ENCODE assay signal across 8 mouse cellular contexts in the genomic region with DNA sequence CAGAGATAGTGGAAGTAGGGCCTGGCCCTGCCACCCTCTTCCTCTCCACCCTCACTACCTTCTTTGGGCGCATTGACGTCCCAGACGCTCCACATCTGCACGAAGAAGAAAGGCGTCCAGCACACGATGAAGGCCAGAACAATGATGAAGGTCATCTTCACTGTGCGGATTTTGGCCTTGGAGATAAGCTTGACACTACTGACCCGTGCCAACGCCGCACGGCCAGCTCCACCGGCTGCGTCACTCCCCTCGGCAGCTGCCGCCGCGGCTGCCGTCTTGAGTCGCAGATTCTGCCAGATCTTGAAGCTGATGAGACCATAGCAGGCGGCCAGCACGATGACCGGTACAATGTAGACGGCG. TPM values are rescaled to one million over a fixed set of nuclear protein-coding genes. Genes with fewer than 3 reads are reported as not detected.
DNase-seq lines count a peak whose midpoint lies in the region; ATAC-seq and TF ChIP-seq lines count a peak whose summit lies in the region.

No protein-coding gene starts in this region.

- 30% methylated on average over 24 of the region's 24 CpGs for WGBS in lung, embryonic 14.5 days
- 32% methylated on average over 24 of the region's 24 CpGs for WGBS in embryonic facial prominence, embryonic 13.5 days
- 28% methylated on average over 24 of the region's 24 CpGs for WGBS in intestine, postnatal 0 days
- 35% methylated on average over 24 of the region's 24 CpGs for WGBS in olfactory bulb, adult 2 months

- peak overlapping the region; percentile 70 for H3K4me2 ChIP-seq in lung, embryonic 14.5 days
- H3K4me2 ChIP-seq in embryonic facial prominence, embryonic 13.5 days = peak overlapping the region; percentile 82
- H3K4me2 ChIP-seq in intestine, postnatal 0 days (replicated peaks; ENCODE audit: low read depth) = peak overlapping the region; percentile 82

- peak overlapping the region; percentile 31 for H3K4me3 ChIP-seq in lung, embryonic 14.5 days (ENCODE audit: low read depth, low read length)
- H3K4me3 ChIP-seq in embryonic facial prominence, embryonic 13.5 days = peak overlapping the region; percentile 48
- peak overlapping the region; percentile 35 for H3K4me3 ChIP-seq in intestine, postnatal 0 days (ENCODE audit: low read depth, low read length)
- peak overlapping the region; percentile 38 for H3K4me3 ChIP-seq in olfactory bulb, adult 2 months (ENCODE audit: insufficient read depth, low read depth, low read length)

- H3K36me3 ChIP-seq in lung, embryonic 14.5 days (ENCODE audit: insufficient read depth) = no peaks in the 10 kb centered on the region
- no peaks in the 10 kb centered on the region for H3K36me3 ChIP-seq in embryonic facial prominence, embryonic 13.5 days
- no peaks in the 10 kb centered on the region for H3K36me3 ChIP-seq in intestine, postnatal 0 days (ENCODE audit: control insufficient read depth, insufficient read depth)

- H3K4me1 ChIP-seq in lung, embryonic 14.5 days (ENCODE audit: insufficient read depth) = no peaks in the 10 kb centered on the region
- H3K4me1 ChIP-seq in embryonic facial prominence, embryonic 13.5 days = peaks cover 24% of the 10 kb centered on the region
- 0 out of 2 replicates have a peak, but pooled peaks cover 3% of the 10 kb centered on the region for H3K4me1 ChIP-seq in intestine, postnatal 0 days (replicated peaks; ENCODE audit: control insufficient read depth, insufficient read depth, low read length)
- peaks cover 20% of the 10 kb centered on the region for H3K4me1 ChIP-seq in olfactory bulb, adult 2 months (ENCODE audit: control insufficient read depth, insufficient read depth, low read length)

- TF ChIP-seq CTCF in lung, embryonic 14.5 days (IDR thresholded peaks at IDR 0.05; ENCODE audit: low read depth) = no peak
- no peak for TF ChIP-seq CTCF in intestine, postnatal 0 days (IDR thresholded peaks at IDR 0.05; ENCODE audit: low read depth)
- no peak for TF ChIP-seq CTCF in olfactory bulb, adult 2 months (IDR thresholded peaks at IDR 0.05; ENCODE audit: insufficient read depth, low read depth, low read length)

- no peak for TF ChIP-seq POLR2A in olfactory bulb, adult 2 months (IDR thresholded peaks at IDR 0.05; ENCODE audit: insufficient read depth, low read depth, low read length)

- no peak overlapping the region for H3K9ac ChIP-seq in lung, embryonic 14.5 days
- 0 out of 2 replicates have a peak overlapping the region, but pooled peaks have one; percentile 46 for H3K9ac ChIP-seq in embryonic facial prominence, embryonic 13.5 days
- H3K9ac ChIP-seq in intestine, postnatal 0 days (ENCODE audit: low read depth, low read length) = no peak overlapping the region

- ATAC-seq in lung, embryonic 14.5 days (ENCODE audit: insufficient read depth) = no peak
- ATAC-seq in embryonic facial prominence, embryonic 13.5 days (ENCODE audit: insufficient number of reproducible peaks, insufficient read depth, low FRiP score, low TSS enrichment, low read depth) = no peak
- no peak for ATAC-seq in intestine, postnatal 0 days
- no peak for ATAC-seq in activated CD4-positive, CD25-positive, alpha-beta regulatory T cell, adult 4 months
- no peak for ATAC-seq in frontal cortex, adult (ENCODE audit: low TSS enrichment)

- peaks cover 40% of the 10 kb centered on the region for H3K27me3 ChIP-seq in lung, embryonic 14.5 days (ENCODE audit: insufficient read depth, low read length)
- H3K27me3 ChIP-seq in embryonic facial prominence, embryonic 13.5 days = peaks cover 69% of the 10 kb centered on the region
- peaks cover 36% of the 10 kb centered on the region for H3K27me3 ChIP-seq in intestine, postnatal 0 days (replicated peaks; ENCODE audit: control insufficient read depth, insufficient read depth, low read length)

- no peak for DNase-seq in lung, embryonic 14.5 days
- DNase-seq in lung, postnatal 10 days = no peak
- no peak for DNase-seq in ovary, postnatal 10 days (ENCODE audit: low spot score)

- H3K27ac ChIP-seq in lung, embryonic 14.5 days (ENCODE audit: low read depth) = no peak overlapping the region
- H3K27ac ChIP-seq in embryonic facial prominence, embryonic 13.5 days = no peak overlapping the region
- no peak overlapping the region for H3K27ac ChIP-seq in intestine, postnatal 0 days (ENCODE audit: low read depth, low read length)
- no peak overlapping the region for H3K27ac ChIP-seq in olfactory bulb, adult 2 months (ENCODE audit: insufficient read depth, low read depth, low read length)

- H3K9me3 ChIP-seq in lung, embryonic 14.5 days (ENCODE audit: low read depth, low read length) = no peaks in the 10 kb centered on the region
- no peaks in the 10 kb centered on the region for H3K9me3 ChIP-seq in embryonic facial prominence, embryonic 13.5 days
- H3K9me3 ChIP-seq in intestine, postnatal 0 days (ENCODE audit: control insufficient read depth) = no peaks in the 10 kb centered on the region

RNA-seq across cellular contexts. Expression of a gene that starts 0.9 kb away (rescaled TPM):
- 0.14 and 0.22 TPM in 2 replicates for polyA plus RNA-seq in lung, embryonic 14.5 days (2014; fragmentation: Nextera tagmentation; extraction: Ambion mirVana)
- polyA plus RNA-seq in embryonic facial prominence, embryonic 13.5 days (2015; fragmentation: Nextera tagmentation; extraction: Ambion mirVana) = 0.80 and 0.91 TPM in 2 replicates
- polyA plus RNA-seq in intestine, postnatal 0 days (2015; fragmentation: Nextera tagmentation; extraction: Ambion mirVana) = 0.14 and 0.18 TPM in 2 replicates
- polyA plus RNA-seq in olfactory bulb, adult 2 months (2012; ENCODE audit: insufficient read depth, insufficient read length, low replicate concordance, missing spikeins) = not detected in 2 replicates
- polyA plus RNA-seq in activated CD4-positive, CD25-positive, alpha-beta regulatory T cell, adult 4 months (2017; shearing (Covaris generic)) = not detected

RNA-seq across cellular contexts. Expression of a gene that starts 29.5 kb away (rescaled TPM):
- polyA plus RNA-seq in lung, embryonic 14.5 days (2014; fragmentation: Nextera tagmentation; extraction: Ambion mirVana) = 0.63 and 2.2 TPM in 2 replicates
- polyA plus RNA-seq in embryonic facial prominence, embryonic 13.5 days (2015; fragmentation: Nextera tagmentation; extraction: Ambion mirVana) = 1.6 and 2.7 TPM in 2 replicates
- 4.1 and 4.9 TPM in 2 replicates for polyA plus RNA-seq in intestine, postnatal 0 days (2015; fragmentation: Nextera tagmentation; extraction: Ambion mirVana)
- polyA plus RNA-seq in olfactory bulb, adult 2 months (2012; ENCODE audit: insufficient read depth, insufficient read length, low replicate concordance, missing spikeins) = not detected in 2 replicates
- not detected for polyA plus RNA-seq in activated CD4-positive, CD25-positive, alpha-beta regulatory T cell, adult 4 months (2017; shearing (Covaris generic))
